Mouse (Mus musculus): ENCODE results near the gene Fgd2. TPM values are rescaled to one million over a fixed set of nuclear protein-coding genes. Genes with fewer than 3 reads are reported as not detected.

Gene Fgd2
- polyA plus RNA-seq, 1 experiment from 2014 or later = 9.7 TPM

GRCm38 (mm10) chr17:29422912-29423504, 62.3 kb downstream of the Fgd2 start:
- Histone ChIP-seq H3K4me1 (replicated peaks; ENCODE audit: control insufficient read depth, insufficient read depth, low read length) (no peaks in the 10 kb centered on the region), H3K9me3 (ENCODE audit: control insufficient read depth, low read length) (no peaks in the 10 kb centered on the region), H3K36me3 (ENCODE audit: control insufficient read depth, insufficient read depth) (no peaks in the 10 kb centered on the region), H3K4me3 (replicated peaks; ENCODE audit: low read length) (no peak overlapping the region), H3K27me3 (replicated peaks; ENCODE audit: control insufficient read depth, insufficient read depth, low read length) (no peaks in the 10 kb centered on the region), H3K27ac (ENCODE audit: low read length) (no peak overlapping the region), H3K9ac (replicated peaks; ENCODE audit: low read depth, low read length) (no peak overlapping the region), H3K4me2 (ENCODE audit: low read length) (no peak overlapping the region)
- ATAC-seq = no peak
- WGBS = 76% methylated on average over 8 of the region's 8 CpGs

DNA sequence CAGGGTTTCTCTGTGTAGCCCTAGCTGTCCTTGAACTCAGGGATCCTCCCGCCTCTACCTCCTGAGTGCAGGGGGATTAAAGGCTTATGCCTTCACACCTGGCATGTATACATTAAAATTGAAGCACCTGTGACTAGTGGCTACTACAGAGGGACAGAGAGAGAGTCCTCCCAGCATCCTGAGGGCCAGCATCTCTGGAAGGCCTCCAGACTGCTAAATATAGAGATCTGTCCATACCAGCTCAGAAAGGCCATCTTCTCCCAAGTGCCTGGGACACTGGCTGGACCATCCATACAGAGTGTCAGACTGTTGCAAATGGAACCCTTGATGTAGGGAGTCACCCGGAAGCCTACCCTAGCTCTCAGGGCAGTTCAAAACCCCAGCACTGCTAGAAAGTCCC, 63.3 kb downstream of the Fgd2 start:
- H3K36me3 ChIP-seq (ENCODE audit: control insufficient read depth, insufficient read depth) = no peaks in the 10 kb centered on the region
- no peak overlapping the region for H3K27ac ChIP-seq (ENCODE audit: low read length)
- no peak overlapping the region for H3K9ac ChIP-seq (replicated peaks; ENCODE audit: low read depth, low read length)
- H3K27me3 ChIP-seq (replicated peaks; ENCODE audit: control insufficient read depth, insufficient read depth, low read length) = no peaks in the 10 kb centered on the region
- 87% methylated on average over 2 of the region's 2 CpGs for WGBS
- no peak overlapping the region for H3K4me3 ChIP-seq (replicated peaks; ENCODE audit: low read length)
- H3K4me1 ChIP-seq (replicated peaks; ENCODE audit: control insufficient read depth, insufficient read depth, low read length) = no peaks in the 10 kb centered on the region
- no peak overlapping the region for H3K4me2 ChIP-seq (ENCODE audit: low read length)
- ATAC-seq = no peak
- no peaks in the 10 kb centered on the region for H3K9me3 ChIP-seq (ENCODE audit: control insufficient read depth, low read length)

GRCm38 (mm10) chr17:29425345-29425744, 64.6 kb downstream of the Fgd2 start:
- Histone ChIP-seq H3K4me2 (ENCODE audit: low read length) (no peak overlapping the region), H3K27me3 (replicated peaks; ENCODE audit: control insufficient read depth, insufficient read depth, low read length) (no peaks in the 10 kb centered on the region), H3K27ac (ENCODE audit: low read length) (no peak overlapping the region), H3K9me3 (ENCODE audit: control insufficient read depth, low read length) (no peaks in the 10 kb centered on the region), H3K36me3 (ENCODE audit: control insufficient read depth, insufficient read depth) (no peaks in the 10 kb centered on the region), H3K4me1 (replicated peaks; ENCODE audit: control insufficient read depth, insufficient read depth, low read length) (no peaks in the 10 kb centered on the region), H3K9ac (replicated peaks; ENCODE audit: low read depth, low read length) (no peak overlapping the region), H3K4me3 (replicated peaks; ENCODE audit: low read length) (no peak overlapping the region)
- 58% methylated on average over 9 of the region's 9 CpGs for WGBS
- ATAC-seq = no peak

DNA sequence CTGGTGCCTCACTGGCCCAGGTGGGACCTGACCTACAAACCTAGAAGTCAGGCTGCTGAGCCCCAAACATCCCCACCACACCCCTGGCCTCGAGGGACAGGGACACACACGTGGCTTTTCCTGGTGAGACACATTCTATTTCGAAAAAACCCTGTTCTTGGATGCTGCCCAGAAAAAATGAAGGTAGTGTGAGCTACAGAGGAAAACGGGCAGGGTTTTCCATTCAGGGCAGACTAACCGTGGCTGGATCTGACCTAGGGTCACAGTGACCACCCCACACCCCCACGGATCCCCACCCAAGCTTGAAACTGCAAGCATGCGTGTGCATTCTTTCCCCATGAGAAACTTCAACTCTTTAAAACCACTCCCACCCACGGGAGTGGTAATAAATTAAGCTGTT, 67.5 kb downstream of the Fgd2 start:
- ATAC-seq = no peak
- no peak overlapping the region for H3K4me3 ChIP-seq (replicated peaks; ENCODE audit: low read length)
- H3K4me1 ChIP-seq (replicated peaks; ENCODE audit: control insufficient read depth, insufficient read depth, low read length) = no peaks in the 10 kb centered on the region
- H3K9ac ChIP-seq (replicated peaks; ENCODE audit: low read depth, low read length) = no peak overlapping the region
- no peaks in the 10 kb centered on the region for H3K36me3 ChIP-seq (ENCODE audit: control insufficient read depth, insufficient read depth)
- no peak overlapping the region for H3K27ac ChIP-seq (ENCODE audit: low read length)
- H3K4me2 ChIP-seq (ENCODE audit: low read length) = no peak overlapping the region
- no peaks in the 10 kb centered on the region for H3K27me3 ChIP-seq (replicated peaks; ENCODE audit: control insufficient read depth, insufficient read depth, low read length)
- WGBS = 57% methylated on average over 8 of the region's 8 CpGs
- H3K9me3 ChIP-seq (ENCODE audit: control insufficient read depth, low read length) = no peaks in the 10 kb centered on the region

GRCm38 (mm10) chr17:29428826-29429225, 68.1 kb downstream of the Fgd2 start:
- Histone ChIP-seq H3K27ac (ENCODE audit: low read length) (no peak overlapping the region), H3K9me3 (ENCODE audit: control insufficient read depth, low read length) (no peaks in the 10 kb centered on the region), H3K4me2 (ENCODE audit: low read length) (no peak overlapping the region), H3K9ac (replicated peaks; ENCODE audit: low read depth, low read length) (no peak overlapping the region), H3K27me3 (replicated peaks; ENCODE audit: control insufficient read depth, insufficient read depth, low read length) (no peaks in the 10 kb centered on the region), H3K36me3 (ENCODE audit: control insufficient read depth, insufficient read depth) (no peaks in the 10 kb centered on the region), H3K4me3 (replicated peaks; ENCODE audit: low read length) (no peak overlapping the region), H3K4me1 (replicated peaks; ENCODE audit: control insufficient read depth, insufficient read depth, low read length) (no peaks in the 10 kb centered on the region)
- ATAC-seq = no peak
- WGBS = 41% methylated on average over 2 of the region's 2 CpGs

Other genes with a start within 250 kb of the Fgd2 start
- gene Rab44, start 246.8 kb upstream of the Fgd2 start, polyA plus RNA-seq (2015; fragmentation: Nextera tagmentation; extraction: Ambion mirVana) = not detected in 2 replicates
- gene Cpne5, start 122.7 kb upstream of the Fgd2 start, polyA plus RNA-seq (2015; fragmentation: Nextera tagmentation; extraction: Ambion mirVana) = 25.0 and 35.5 TPM in 2 replicates
- gene Ppil1, start 96.7 kb upstream of the Fgd2 start, polyA plus RNA-seq (2015; fragmentation: Nextera tagmentation; extraction: Ambion mirVana) = 118 and 125 TPM in 2 replicates
- gene BC004004, start 92.1 kb upstream of the Fgd2 start, polyA plus RNA-seq (2015; fragmentation: Nextera tagmentation; extraction: Ambion mirVana) = 102 and 108 TPM in 2 replicates
- 1.2 and 2.0 TPM in 2 replicates for gene Pi16, start 43.2 kb upstream of the Fgd2 start, polyA plus RNA-seq (2015; fragmentation: Nextera tagmentation; extraction: Ambion mirVana)
- 417 and 434 TPM in 2 replicates for gene Mtch1, start 13.0 kb upstream of the Fgd2 start, polyA plus RNA-seq (2015; fragmentation: Nextera tagmentation; extraction: Ambion mirVana)
- 11.4 and 11.8 TPM in 2 replicates for gene Pim1, start 129.8 kb downstream of the Fgd2 start, polyA plus RNA-seq (2015; fragmentation: Nextera tagmentation; extraction: Ambion mirVana)
- gene Gm17657, start 188.7 kb downstream of the Fgd2 start, polyA plus RNA-seq (2015; fragmentation: Nextera tagmentation; extraction: Ambion mirVana) = not detected in 2 replicates
- gene Tbc1d22b, start 188.9 kb downstream of the Fgd2 start, polyA plus RNA-seq (2015; fragmentation: Nextera tagmentation; extraction: Ambion mirVana) = 22.0 and 25.9 TPM in 2 replicates
- gene Tmem217, start 191.5 kb downstream of the Fgd2 start, polyA plus RNA-seq (2015; fragmentation: Nextera tagmentation; extraction: Ambion mirVana) = 0.50 and 1.1 TPM in 2 replicates

Measured in forebrain, embryonic 16.5 days (tissue).